ENCODE assay signal across 8 mouse cellular contexts in genomic region chr7:35545881-35546280, GRCm38 (mm10). TPM values are rescaled to one million over a fixed set of nuclear protein-coding genes. Genes with fewer than 3 reads are reported as not detected.
DNase-seq lines count a peak whose midpoint lies in the region; ATAC-seq and TF ChIP-seq lines count a peak whose summit lies in the region.

No protein-coding gene starts in this region.

- no peak overlapping the region for H3K9ac ChIP-seq in forebrain, embryonic 16.5 days (replicated peaks; ENCODE audit: low read depth, low read length)
- no peak overlapping the region for H3K9ac ChIP-seq in intestine, embryonic 14.5 days (ENCODE audit: low read length)
- no peak overlapping the region for H3K9ac ChIP-seq in midbrain, embryonic 14.5 days (replicated peaks; ENCODE audit: low read length)

- DNase-seq in urinary bladder, postnatal 25 days (ENCODE audit: low spot score): peak; percentile 33
- no peak for DNase-seq in urinary bladder, postnatal 4 days (ENCODE audit: low spot score in 2 of 2)
- DNase-seq in c-Kit-positive CD71-positive TER-119-positive erythroid progenitor cells, embryonic 14.5 days (ENCODE audit: low spot score): peak; percentile 72
- peak; percentile 69 for DNase-seq in intestine, embryonic 14.5 days (ENCODE audit: low spot score)
- peak; percentile 59 for DNase-seq in left cerebral cortex, postnatal 4 days
- peak; percentile 88 for DNase-seq in midbrain, embryonic 14.5 days

- no peak overlapping the region for H3K4me3 ChIP-seq in forebrain, embryonic 16.5 days (replicated peaks; ENCODE audit: low read length)
- no peak overlapping the region for H3K4me3 ChIP-seq in intestine, embryonic 14.5 days (ENCODE audit: low read depth, low read length)
- H3K4me3 ChIP-seq in midbrain, embryonic 14.5 days (replicated peaks; ENCODE audit: low read depth, low read length): no peak overlapping the region
- H3K4me3 ChIP-seq in testis, adult 2 months (ENCODE audit: control insufficient read depth, low read depth, low read length): no peak overlapping the region

- peaks cover 15% of the 10 kb centered on the region for H3K36me3 ChIP-seq in forebrain, embryonic 16.5 days (ENCODE audit: control insufficient read depth, insufficient read depth)
- H3K36me3 ChIP-seq in intestine, embryonic 14.5 days (ENCODE audit: control insufficient read depth, insufficient read depth, low read length): peaks cover 41% of the 10 kb centered on the region
- peaks cover 34% of the 10 kb centered on the region for H3K36me3 ChIP-seq in midbrain, embryonic 14.5 days (ENCODE audit: control insufficient read depth, insufficient read depth, low read length)
- H3K36me3 ChIP-seq in testis, adult 2 months (ENCODE audit: control insufficient read depth, insufficient read depth, low read length): no peaks in the 10 kb centered on the region

- no peaks in the 10 kb centered on the region for H3K9me3 ChIP-seq in forebrain, embryonic 16.5 days (ENCODE audit: control insufficient read depth, low read length)
- H3K9me3 ChIP-seq in intestine, embryonic 14.5 days (ENCODE audit: control insufficient read depth, low read length): no peaks in the 10 kb centered on the region
- H3K9me3 ChIP-seq in midbrain, embryonic 14.5 days (ENCODE audit: control insufficient read depth, low read length): no peaks in the 10 kb centered on the region

- no peak overlapping the region for H3K4me2 ChIP-seq in forebrain, embryonic 16.5 days (ENCODE audit: low read length)
- H3K4me2 ChIP-seq in intestine, embryonic 14.5 days (ENCODE audit: low read length): no peak overlapping the region
- no peak overlapping the region for H3K4me2 ChIP-seq in midbrain, embryonic 14.5 days (ENCODE audit: low read length)

- WGBS in forebrain, embryonic 16.5 days: 32% methylated on average over 4 of the region's 4 CpGs
- 31% methylated on average over 4 of the region's 4 CpGs for WGBS in intestine, embryonic 14.5 days
- WGBS in midbrain, embryonic 14.5 days: 31% methylated on average over 4 of the region's 4 CpGs

- no peak for TF ChIP-seq POLR2A in testis, adult 2 months (IDR thresholded peaks at IDR 0.05; ENCODE audit: control insufficient read depth, low read depth, low read length)

- intact Hi-C loops in left cerebral cortex, postnatal 4 days (cut with DNase I): no loop called here

- no peaks in the 10 kb centered on the region for H3K4me1 ChIP-seq in forebrain, embryonic 16.5 days (replicated peaks; ENCODE audit: control insufficient read depth, insufficient read depth, low read length)
- H3K4me1 ChIP-seq in intestine, embryonic 14.5 days (replicated peaks; ENCODE audit: control insufficient read depth, insufficient read depth, low read length): no peaks in the 10 kb centered on the region
- no peaks in the 10 kb centered on the region for H3K4me1 ChIP-seq in midbrain, embryonic 14.5 days (ENCODE audit: control insufficient read depth, insufficient read depth, low read length)
- H3K4me1 ChIP-seq in testis, adult 2 months (ENCODE audit: control insufficient read depth, insufficient read depth, low read length): no peaks in the 10 kb centered on the region

- peak; percentile 33; the same call in 1 of the 2 replicates for TF ChIP-seq CTCF in testis, adult 2 months (IDR thresholded peaks at IDR 0.05; ENCODE audit: control insufficient read depth, insufficient read depth, insufficient replicate concordance, low read depth, low read length)

- H3K27me3 ChIP-seq in forebrain, embryonic 16.5 days (replicated peaks; ENCODE audit: control insufficient read depth, insufficient read depth, low read length): no peaks in the 10 kb centered on the region
- no peaks in the 10 kb centered on the region for H3K27me3 ChIP-seq in intestine, embryonic 14.5 days (replicated peaks; ENCODE audit: control insufficient read depth, insufficient read depth, low read length)
- no peaks in the 10 kb centered on the region for H3K27me3 ChIP-seq in midbrain, embryonic 14.5 days (ENCODE audit: control insufficient read depth, insufficient read depth, low read length)
- H3K27me3 ChIP-seq in testis, adult 2 months (ENCODE audit: control insufficient read depth, insufficient read depth, low read length): no peaks in the 10 kb centered on the region

- ATAC-seq in forebrain, embryonic 16.5 days: peak; percentile 75
- 0 out of 2 replicates have a peak, but pooled peaks have one; percentile 19 for ATAC-seq in intestine, embryonic 14.5 days (replicated peaks; ENCODE audit: low FRiP score, low TSS enrichment, low read depth)
- no peak for ATAC-seq in midbrain, embryonic 14.5 days (ENCODE audit: low FRiP score, low TSS enrichment)

- no peak overlapping the region for H3K27ac ChIP-seq in forebrain, embryonic 16.5 days (ENCODE audit: low read length)
- no peak overlapping the region for H3K27ac ChIP-seq in intestine, embryonic 14.5 days (ENCODE audit: low read depth)
- H3K27ac ChIP-seq in midbrain, embryonic 14.5 days (replicated peaks; ENCODE audit: low read depth, low read length): no peak overlapping the region
- no peak overlapping the region for H3K27ac ChIP-seq in testis, adult 2 months (ENCODE audit: control insufficient read depth, insufficient read depth, low read depth, low read length)

RNA-seq across cellular contexts. Expression of gene Tdrd12, which starts 8.3 kb away (rescaled TPM):
- 0.60 and 0.84 TPM in 2 replicates for polyA plus RNA-seq in forebrain, embryonic 16.5 days (2015; fragmentation: Nextera tagmentation; extraction: Ambion mirVana)
- polyA plus RNA-seq in intestine, embryonic 14.5 days (2014; fragmentation: Nextera tagmentation; extraction: Ambion mirVana): 0.46 and 0.67 TPM in 2 replicates
- total RNA-seq in left cerebral cortex, postnatal 4 days (2021): under 1 TPM; 0.38 to 0.66 TPM
- 0.65 and 0.97 TPM in 2 replicates for polyA plus RNA-seq in midbrain, embryonic 14.5 days (2014; fragmentation: Nextera tagmentation; extraction: Ambion mirVana)
- polyA plus RNA-seq in testis, adult 2 months (2012; rRNA removed): 19.0 and 24.1 TPM in 2 replicates

RNA-seq across cellular contexts. Expression of gene Nudt19, which starts 10.2 kb away (rescaled TPM):
- 111 and 123 TPM in 2 replicates for polyA plus RNA-seq in forebrain, embryonic 16.5 days (2015; fragmentation: Nextera tagmentation; extraction: Ambion mirVana)
- 98.6 and 117 TPM in 2 replicates for polyA plus RNA-seq in intestine, embryonic 14.5 days (2014; fragmentation: Nextera tagmentation; extraction: Ambion mirVana)
- 10 to 100 TPM; 59.2 to 60.1 TPM for total RNA-seq in left cerebral cortex, postnatal 4 days (2021)
- polyA plus RNA-seq in midbrain, embryonic 14.5 days (2014; fragmentation: Nextera tagmentation; extraction: Ambion mirVana): 86.2 and 87.1 TPM in 2 replicates
- polyA plus RNA-seq in testis, adult 2 months (2012; rRNA removed): 4.9 and 5.7 TPM in 2 replicates

RNA-seq across cellular contexts. Expression of gene Rgs9bp, which starts 39.5 kb away (rescaled TPM):
- 0.11 and 0.22 TPM in 2 replicates for polyA plus RNA-seq in forebrain, embryonic 16.5 days (2015; fragmentation: Nextera tagmentation; extraction: Ambion mirVana)
- 0.16 and 0.23 TPM in 2 replicates for polyA plus RNA-seq in intestine, embryonic 14.5 days (2014; fragmentation: Nextera tagmentation; extraction: Ambion mirVana)
- total RNA-seq in left cerebral cortex, postnatal 4 days (2021): 1 to 10 TPM; 2.3 to 2.6 TPM
- 0.07 TPM in 1 of 2 replicates, not detected in the other for polyA plus RNA-seq in midbrain, embryonic 14.5 days (2014; fragmentation: Nextera tagmentation; extraction: Ambion mirVana)
- polyA plus RNA-seq in testis, adult 2 months (2012; rRNA removed): 0.06 and 0.07 TPM in 2 replicates

RNA-seq across cellular contexts. Expression of gene Ankrd27, which starts 40.2 kb away (rescaled TPM):
- 35.7 and 38.9 TPM in 2 replicates for polyA plus RNA-seq in forebrain, embryonic 16.5 days (2015; fragmentation: Nextera tagmentation; extraction: Ambion mirVana)
- 41.4 and 43.5 TPM in 2 replicates for polyA plus RNA-seq in intestine, embryonic 14.5 days (2014; fragmentation: Nextera tagmentation; extraction: Ambion mirVana)
- 10 to 100 TPM; 56.1 to 63.3 TPM for total RNA-seq in left cerebral cortex, postnatal 4 days (2021)
- 15.6 and 17.9 TPM in 2 replicates for polyA plus RNA-seq in midbrain, embryonic 14.5 days (2014; fragmentation: Nextera tagmentation; extraction: Ambion mirVana)
- polyA plus RNA-seq in testis, adult 2 months (2012; rRNA removed): 12.8 and 15.0 TPM in 2 replicates

Comparison
In these comparisons a context has a peak if more than half of its experiments do, and no peak if none do; other contexts are left out.
1. DNase-seq: peak in urinary bladder, postnatal 25 days (single experiment), c-Kit-positive CD71-positive TER-119-positive erythroid progenitor cells, embryonic 14.5 days (single experiment), intestine, embryonic 14.5 days (single experiment), left cerebral cortex, postnatal 4 days (single experiment) and midbrain, embryonic 14.5 days (single experiment); none in urinary bladder, postnatal 4 days (0 of 2).
2. RNA of gene Tdrd12, which starts 8.3 kb away (polyA plus RNA-seq): 19.0 to 24.1 TPM in testis, adult 2 months; 0.65 to 0.97 TPM in midbrain, embryonic 14.5 days, 0.60 to 0.84 TPM in forebrain, embryonic 16.5 days and 0.46 to 0.67 TPM in intestine, embryonic 14.5 days; every median in the first group is over 10 times any median in the second.
3. RNA of gene Nudt19, which starts 10.2 kb away (polyA plus RNA-seq): 98.6 to 117 TPM in intestine, embryonic 14.5 days, 111 to 123 TPM in forebrain, embryonic 16.5 days and 86.2 to 87.1 TPM in midbrain, embryonic 14.5 days; 4.9 to 5.7 TPM in testis, adult 2 months; every median in the first group is over 10 times any median in the second.